Mouse (Mus musculus) olfactory bulb, adult 2 months (tissue): Measurements from ENCODE around the gene Rbm26.

ENCODE experiments used
- CTCF ChIP-seq: fragments of 200-500 bp; IDR thresholded peaks from 2 replicates; pipeline ENCODE4 v1.5.1; 2012; ENCODE audit warnings: low read depth, mild to moderate bottlenecking, low read length, moderate library complexity; ENCODE audit not compliant: insufficient read depth
- POLR2A ChIP-seq: fragments of 200-500 bp; IDR thresholded peaks from 2 replicates; pipeline ENCODE4 v1.6.1; 2012; ENCODE audit warnings: mild to moderate bottlenecking, low read depth, low read length, moderate library complexity; ENCODE audit not compliant: insufficient read depth

DNA sequence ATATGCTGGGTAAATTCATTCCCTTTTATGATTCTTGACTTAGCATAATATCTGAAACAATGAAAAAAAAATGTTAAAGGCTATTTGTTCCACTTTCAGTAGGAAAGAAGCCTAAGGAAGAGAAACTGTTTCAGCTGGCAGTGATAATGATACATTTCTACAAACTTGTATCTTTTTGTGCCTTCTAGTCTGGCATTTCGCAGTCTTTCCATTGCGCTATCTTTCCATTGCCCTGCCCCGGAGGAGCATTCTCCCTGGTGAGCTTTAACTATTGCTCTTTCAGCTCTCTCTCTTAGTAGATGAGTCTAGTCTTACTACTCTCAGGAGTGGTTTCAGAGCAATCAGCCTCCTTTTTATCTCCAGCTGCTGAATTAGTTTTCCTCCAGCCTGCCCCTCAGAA lies 2.6 kb upstream of the Rbm26 start:
- no peak for TF ChIP-seq POLR2A
- TF ChIP-seq CTCF, result no peak
